Mouse (Mus musculus) G1E (cell line): ENCODE data around the gene Slc35d3.

Source experiments
- CTCF ChIP-seq: IDR thresholded peaks from 2 replicates; pipeline ENCODE4 v1.5.1; 2012; ENCODE audit warnings: low read depth, low read length, inconsistent platforms, mixed read lengths
- TAL1 ChIP-seq: conservative IDR thresholded peaks from 2 replicates; pipeline ENCODE4 v1.6.1; 2012; ENCODE audit warnings: low read depth, low read length, inconsistent platforms, mixed read lengths

DNA sequence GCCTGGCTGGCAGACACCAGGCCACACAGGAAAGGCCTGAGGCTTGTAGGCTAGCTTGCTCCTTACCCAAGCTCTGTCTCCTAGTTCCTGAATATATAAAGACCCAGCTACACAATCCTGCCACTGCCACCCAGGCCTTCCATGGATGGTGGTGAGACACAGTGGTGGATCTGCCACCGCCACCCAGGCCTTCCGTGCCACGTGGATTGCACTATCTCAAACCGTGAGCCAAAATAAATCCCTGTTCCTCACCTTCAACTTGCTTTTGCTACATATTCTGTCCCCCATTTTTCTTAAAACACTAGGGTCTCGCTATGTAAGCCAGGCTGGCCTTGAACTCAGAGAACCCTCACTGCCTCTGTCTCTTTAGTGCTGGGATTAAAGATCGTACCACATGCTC, 17.0 kb downstream of the Slc35d3 start:
- TF ChIP-seq CTCF (no peak), TAL1 (no peak)
